Mouse (Mus musculus): ENCODE results near the gene Ccnjl. TPM values are rescaled to one million over a fixed set of nuclear protein-coding genes. Genes with fewer than 3 reads are reported as not detected.

Gene Ccnjl
- polyA plus RNA-seq, 1 experiment = 0.57 TPM

GRCm38 (mm10) chr11:43626927-43627645 lies 98.5 kb downstream of the Ccnjl start:
- TF ChIP-seq POLR2A (IDR thresholded peaks at IDR 0.05; ENCODE audit: borderline replicate concordance, control insufficient read depth, low read depth, low read length) = no peak
- TF ChIP-seq CTCF (IDR thresholded peaks at IDR 0.05; ENCODE audit: control insufficient read depth, insufficient read depth, low read length) = no peak
- 68% methylated on average over 18 of the region's 18 CpGs for WGBS

GRCm38 (mm10) chr11:43631645-43632044 lies 103.1 kb downstream of the Ccnjl start:
- Histone ChIP-seq H3K4me3 (replicated peaks; ENCODE audit: control insufficient read depth, low read depth, low read length) (no peak overlapping the region), H3K27ac (ENCODE audit: control insufficient read depth, insufficient read depth, low read depth, low read length, poor library complexity) (no peak overlapping the region), H3K4me1 (ENCODE audit: control insufficient read depth, insufficient read depth, low read length) (no peaks in the 10 kb centered on the region; the same call in 1 of the 2 replicates)
- WGBS = 83% methylated on average over 9 of the region's 9 CpGs
- TF ChIP-seq CTCF (IDR thresholded peaks at IDR 0.05; ENCODE audit: control insufficient read depth, insufficient read depth, low read length) = no peak
- TF ChIP-seq POLR2A (IDR thresholded peaks at IDR 0.05; ENCODE audit: borderline replicate concordance, control insufficient read depth, low read depth, low read length) = no peak

More at GRCm38 (mm10) chr11:43626927-43627645, 98.5 kb downstream of the Ccnjl start:
- H3K4me1 ChIP-seq (ENCODE audit: control insufficient read depth, insufficient read depth, low read length) = no peaks in the 10 kb centered on the region
- no peak overlapping the region for H3K27ac ChIP-seq (ENCODE audit: control insufficient read depth, insufficient read depth, low read depth, low read length, poor library complexity)
- H3K4me3 ChIP-seq (replicated peaks; ENCODE audit: control insufficient read depth, low read depth, low read length) = no peak overlapping the region

- WGBS = 2% methylated on average over 4 of the region's 4 CpGs
- no peak overlapping the region for H3K4me3 ChIP-seq (replicated peaks; ENCODE audit: control insufficient read depth, low read depth, low read length)
- no peak overlapping the region for H3K27ac ChIP-seq (ENCODE audit: control insufficient read depth, insufficient read depth, low read depth, low read length, poor library complexity)
- no peak for TF ChIP-seq CTCF (IDR thresholded peaks at IDR 0.05; ENCODE audit: control insufficient read depth, insufficient read depth, low read length)
- TF ChIP-seq POLR2A (IDR thresholded peaks at IDR 0.05; ENCODE audit: borderline replicate concordance, control insufficient read depth, low read depth, low read length) = no peak
- no peaks in the 10 kb centered on the region; the same call in 1 of the 2 replicates for H3K4me1 ChIP-seq (ENCODE audit: control insufficient read depth, insufficient read depth, low read length)
Observed at GRCm38 (mm10) chr11:43632566-43632965, 104.0 kb downstream of the Ccnjl start.

- WGBS = 45% methylated on average over 6 of the region's 6 CpGs
- no peak overlapping the region for H3K4me3 ChIP-seq (replicated peaks; ENCODE audit: control insufficient read depth, low read depth, low read length)
- H3K27ac ChIP-seq (ENCODE audit: control insufficient read depth, insufficient read depth, low read depth, low read length, poor library complexity) = no peak overlapping the region
- TF ChIP-seq POLR2A (IDR thresholded peaks at IDR 0.05; ENCODE audit: borderline replicate concordance, control insufficient read depth, low read depth, low read length) (no peak), CTCF (IDR thresholded peaks at IDR 0.05; ENCODE audit: control insufficient read depth, insufficient read depth, low read length) (no peak)
- H3K4me1 ChIP-seq (ENCODE audit: control insufficient read depth, insufficient read depth, low read length) = no peaks in the 10 kb centered on the region; the same call in 1 of the 2 replicates
Observed at GRCm38 (mm10) chr11:43633165-43633564, 104.6 kb downstream of the Ccnjl start.

- Histone ChIP-seq H3K27ac (ENCODE audit: control insufficient read depth, insufficient read depth, low read depth, low read length, poor library complexity) (no peak overlapping the region), H3K4me3 (replicated peaks; ENCODE audit: control insufficient read depth, low read depth, low read length) (no peak overlapping the region), H3K4me1 (ENCODE audit: control insufficient read depth, insufficient read depth, low read length) (no peaks in the 10 kb centered on the region; the same call in 1 of the 2 replicates)
- TF ChIP-seq CTCF (IDR thresholded peaks at IDR 0.05; ENCODE audit: control insufficient read depth, insufficient read depth, low read length) = no peak
- TF ChIP-seq POLR2A (IDR thresholded peaks at IDR 0.05; ENCODE audit: borderline replicate concordance, control insufficient read depth, low read depth, low read length) = no peak
- 22% methylated on average over 19 of the region's 19 CpGs for WGBS
Observed at GRCm38 (mm10) chr11:43633658-43634401, 105.2 kb downstream of the Ccnjl start.

Other genes starting within 250 kb of the Ccnjl start
- 48.5 and 66.0 TPM in 2 replicates for gene Pttg1, start 102.5 kb upstream of the Ccnjl start, polyA plus RNA-seq (2011; ENCODE audit: insufficient read depth, insufficient read length, low replicate concordance, missing spikeins)
- gene Slu7, start 95.0 kb upstream of the Ccnjl start, polyA plus RNA-seq (2011; ENCODE audit: insufficient read depth, insufficient read length, low replicate concordance, missing spikeins) = 26.8 and 27.2 TPM in 2 replicates
- gene C1qtnf2, start 54.5 kb upstream of the Ccnjl start, polyA plus RNA-seq (2011; ENCODE audit: insufficient read depth, insufficient read length, low replicate concordance, missing spikeins) = not detected in 2 replicates
- 1.1 and 3.2 TPM in 2 replicates for gene 4933415A04Rik, start 58.3 kb downstream of the Ccnjl start, polyA plus RNA-seq (2011; ENCODE audit: insufficient read depth, insufficient read length, low replicate concordance, missing spikeins)
- gene Fabp6, start 72.8 kb downstream of the Ccnjl start, polyA plus RNA-seq (2011; ENCODE audit: insufficient read depth, insufficient read length, low replicate concordance, missing spikeins) = not detected in 2 replicates
- gene Pwwp2a, start 153.2 kb downstream of the Ccnjl start, polyA plus RNA-seq (2011; ENCODE audit: insufficient read depth, insufficient read length, low replicate concordance, missing spikeins) = 20.0 and 24.9 TPM in 2 replicates
- gene Ttc1, start 219.2 kb downstream of the Ccnjl start, polyA plus RNA-seq (2011; ENCODE audit: insufficient read depth, insufficient read length, low replicate concordance, missing spikeins) = 23.6 and 26.4 TPM in 2 replicates